Mouse (Mus musculus): ENCODE measurements around the gene Gm20716.
"Not testable (repeated sequence)": the region's sequence is repeated elsewhere in the genome, so short reads cannot be mapped to it uniquely, and the experiment has no call there.

Gene Gm20716

GRCm38 (mm10) chr2:168161514-168161971 lies 68.6 kb downstream of the Gm20716 start:
- no peak for DNase-seq

GRCm38 (mm10) chr2:168160370-168160930 lies 69.7 kb downstream of the Gm20716 start:
- DNase-seq, result no peak

- DNase-seq, result peak in 1 of 2 experiments; percentile 53
Observed at GRCm38 (mm10) chr2:168158911-168159711, 71.1 kb downstream of the Gm20716 start.

GRCm38 (mm10) chr2:168157974-168158373 lies 72.2 kb downstream of the Gm20716 start:
- not testable (repeated sequence) for DNase-seq

GRCm38 (mm10) chr2:168156361-168156760 lies 73.8 kb downstream of the Gm20716 start:
- DNase-seq, result no peak

- DNase-seq, result no peak
Observed at GRCm38 (mm10) chr2:168155666-168156065, 74.5 kb downstream of the Gm20716 start.

- peak; percentile 65 to 74 for DNase-seq
Observed at GRCm38 (mm10) chr2:168154090-168154881, 75.9 kb downstream of the Gm20716 start.

GRCm38 (mm10) chr2:168149241-168149640 lies 80.9 kb downstream of the Gm20716 start:
- no peak for DNase-seq

- no peak for DNase-seq
Observed at GRCm38 (mm10) chr2:168147722-168148432, 82.3 kb downstream of the Gm20716 start.

GRCm38 (mm10) chr2:168145437-168145836 lies 84.7 kb downstream of the Gm20716 start:
- no peak for DNase-seq

- no peak for DNase-seq
Observed at GRCm38 (mm10) chr2:168143794-168144193, 86.4 kb downstream of the Gm20716 start.

- no peak for DNase-seq
Observed at GRCm38 (mm10) chr2:168137161-168137560, 93.0 kb downstream of the Gm20716 start.
